Mouse (Mus musculus) heart, postnatal 25 days (tissue): ENCODE data around the gene Rhbdl3. TPM values are rescaled to one million over a fixed set of nuclear protein-coding genes. Genes with fewer than 3 reads are reported as not detected.

Experiments
- DNase-seq: peaks from one replicate; pipeline ENCODE4 v3.0.0; 2022; ENCODE audit warnings: low spot score
- intact Hi-C: fragments of 180-260 bp; cut with DNase I; formaldehyde crosslinking; loops from one replicate; pipeline ENCODE4 v1.15.1; 2025
- total RNA-seq, 2 experiments: library from RNA; stranded (reverse); gene quantifications; 2 replicates each; pipeline ENCODE4 v1.2.3; 2021

The Rhbdl3 gene
- total RNA-seq, 2 experiments from 2014 or later = 7.0 to 7.5 TPM

- intact Hi-C loops = no loop called here
- DNase-seq = peak; percentile 7
Measured at GRCm38 (mm10) chr11:80382626-80383018, 81.9 kb downstream of the Rhbdl3 start.

- DNase-seq = peak; percentile 95
- intact Hi-C loops = no loop called here
Measured at GRCm38 (mm10) chr11:80383019-80383625, 82.4 kb downstream of the Rhbdl3 start, which contains the start of gene Zfp207. Gene Zfp207, plus strand, starts transcription at chr11:80383279.

- intact Hi-C loops = no loop called here
- DNase-seq = no peak
Measured at GRCm38 (mm10) chr11:80383626-80384046, 82.9 kb downstream of the Rhbdl3 start.

- intact Hi-C loops = no loop called here
- DNase-seq = no peak
Measured at GRCm38 (mm10) chr11:80384461-80384860, 83.7 kb downstream of the Rhbdl3 start.

GRCm38 (mm10) chr11:80385055-80385454 lies 84.3 kb downstream of the Rhbdl3 start:
- DNase-seq = no peak
- intact Hi-C loops = no loop called here

- no peak for DNase-seq
- intact Hi-C loops = no loop called here
Measured at GRCm38 (mm10) chr11:80386790-80387189, 86.1 kb downstream of the Rhbdl3 start.

- intact Hi-C loops = no loop called here
- no peak for DNase-seq
Measured at GRCm38 (mm10) chr11:80389885-80390284, 89.2 kb downstream of the Rhbdl3 start.

- intact Hi-C loops = no loop called here
- DNase-seq = no peak
Measured at GRCm38 (mm10) chr11:80391407-80392120, 90.9 kb downstream of the Rhbdl3 start.

- intact Hi-C loops = no loop called here
- DNase-seq = no peak
Measured at GRCm38 (mm10) chr11:80395930-80396329, 95.2 kb downstream of the Rhbdl3 start.

- intact Hi-C loops = no loop called here
- no peak for DNase-seq
Measured at GRCm38 (mm10) chr11:80396617-80397016, 95.9 kb downstream of the Rhbdl3 start.

Other genes starting within 250 kb of the Rhbdl3 start
- gene Crlf3, start 219.9 kb upstream of the Rhbdl3 start, total RNA-seq = 10 to 100 TPM; 13.5 to 14.3 TPM
- gene Atad5, start 211.5 kb upstream of the Rhbdl3 start, total RNA-seq = under 1 TPM; 0.86 to 0.89 TPM
- gene Tefm, start 158.7 kb upstream of the Rhbdl3 start, total RNA-seq = 10 to 100 TPM; 25.8 to 29.7 TPM
- 10 to 100 TPM; 10.3 to 15.1 TPM for gene Adap2, start 146.8 kb upstream of the Rhbdl3 start, total RNA-seq
- 1 to 10 TPM; 5.8 to 6.0 TPM for gene Rnf135, start 117.1 kb upstream of the Rhbdl3 start, total RNA-seq
- 10 to 100 TPM; 62.4 to 68.1 TPM for gene Rhot1, start 91.9 kb upstream of the Rhbdl3 start, total RNA-seq
- 10 to 100 TPM; 22.1 to 22.9 TPM for gene 5730455P16Rik, start 77.1 kb downstream of the Rhbdl3 start, total RNA-seq
- 10 to 100 TPM; 68.5 to 79.5 TPM for gene Zfp207, start 82.4 kb downstream of the Rhbdl3 start, total RNA-seq
- 100 to 1,000 TPM; 104 to 112 TPM for gene Psmd11, start 127.7 kb downstream of the Rhbdl3 start, total RNA-seq
- gene Cdk5r1, start 176.1 kb downstream of the Rhbdl3 start, total RNA-seq = 1 to 10 TPM; 1.7 to 2.4 TPM